Mouse (Mus musculus) intestine, embryonic 14.5 days (tissue): ENCODE results near the gene Bud31. TPM values are rescaled to one million over a fixed set of nuclear protein-coding genes. Genes with fewer than 3 reads are reported as not detected.

Experiments
- ATAC-seq: fragments of 200-750 bp; cut with Nextera tagmentation; replicated peaks from 2 replicates; pipeline ENCODE4 v1.8.0; 2017; ENCODE audit warnings: low read depth, moderate number of reproducible peaks, moderate TSS enrichment, moderate library complexity; ENCODE audit not compliant: low FRiP score, low TSS enrichment
- DNase-seq: peaks from one replicate; pipeline ENCODE4 v3.0.0-alpha.2; 2018; ENCODE audit warnings: low spot score
- H3K27ac ChIP-seq: fragments of 300-500 bp; sonication (generic); 2 replicates; pipeline ENCODE4 v1.5.1; 2014; ENCODE audit warnings: low read depth, mild to moderate bottlenecking, control low read depth
- H3K27me3 ChIP-seq: fragments of 300-500 bp; sonication (generic); replicated peaks from 2 replicates; pipeline ENCODE4 v1.6.1; 2014; ENCODE audit warnings: low read length, control low read depth; ENCODE audit not compliant: control insufficient read depth, insufficient read depth
- H3K36me3 ChIP-seq: fragments of 300-500 bp; sonication (generic); 2 replicates; pipeline ENCODE4 v1.6.1; 2014; ENCODE audit warnings: low read length, control low read depth; ENCODE audit not compliant: control insufficient read depth, insufficient read depth
- H3K4me1 ChIP-seq: fragments of 300-500 bp; sonication (generic); replicated peaks from 2 replicates; pipeline ENCODE4 v1.6.1; 2014; ENCODE audit warnings: low read length, control low read depth, mixed read lengths; ENCODE audit not compliant: control insufficient read depth, insufficient read depth
- H3K4me2 ChIP-seq: fragments of 300-500 bp; sonication (generic); 2 replicates; pipeline ENCODE4 v1.6.1; 2014; ENCODE audit warnings: low read length
- H3K4me3 ChIP-seq: fragments of 300-500 bp; sonication (generic); 2 replicates; pipeline ENCODE4 v1.5.1; 2014; ENCODE audit warnings: low read depth, low read length, control low read depth, mixed read lengths
- H3K9ac ChIP-seq: fragments of 300-500 bp; sonication (generic); 2 replicates; pipeline ENCODE4 v1.6.1; 2014; ENCODE audit warnings: mild to moderate bottlenecking, low read length
- H3K9me3 ChIP-seq: fragments of 300-500 bp; sonication (generic); 2 replicates; pipeline ENCODE4 v1.6.1; 2016; ENCODE audit warnings: low read length, control low read depth; ENCODE audit not compliant: control insufficient read depth
- WGBS: fragments of 180-500 bp; shearing (Covaris S2); extraction: QIAGEN DNeasy Blood & Tissue Kit; methylation state at CpG from one replicate; pipeline ENCODE4 v1.1.7; 2014; 5-methylcytosine and 5-hydroxymethylcytosine counted together
- polyA plus RNA-seq: library from polyadenylated mRNA; unstranded; fragments of >200 nt; fragmentation: Nextera tagmentation; extraction: Ambion mirVana; gene quantifications from 2 replicates; pipeline ENCODE4 v1.2.1, GENCODE M21; 2014

Bud31 gene
- polyA plus RNA-seq, 1 experiment from 2014 or later, result 187 TPM

DNA sequence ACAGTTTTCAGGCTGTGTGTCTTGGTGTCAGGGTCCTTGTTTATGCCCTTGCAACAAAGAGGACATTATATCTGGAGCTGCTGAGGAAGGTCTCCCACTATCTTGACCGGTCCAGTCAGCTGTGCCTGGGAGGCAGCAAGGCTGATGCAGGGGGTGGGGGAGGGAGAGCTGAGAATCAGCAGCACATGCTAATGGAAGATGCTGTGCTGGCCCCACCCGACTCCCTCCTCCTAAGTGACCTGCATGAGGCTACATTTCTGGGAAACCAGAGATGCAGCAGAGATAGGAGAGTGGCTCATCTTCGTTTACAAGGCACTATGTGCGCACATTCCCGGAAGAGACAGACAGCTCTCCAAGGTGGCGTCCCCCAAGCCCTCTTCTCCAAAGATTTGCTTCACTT is 29.8 kb upstream of the Bud31 start:
- Histone ChIP-seq H3K36me3 (peaks cover 50% of the 10 kb centered on the region), H3K9ac (no peak overlapping the region), H3K4me1 (0 out of 2 replicates have a peak, but pooled peaks cover 6% of the 10 kb centered on the region), H3K27me3 (no peaks in the 10 kb centered on the region), H3K9me3 (no peaks in the 10 kb centered on the region), H3K4me2 (no peak overlapping the region), H3K4me3 (no peak overlapping the region), H3K27ac (no peak overlapping the region)
- no peak for DNase-seq
- 78% methylated on average over 6 of the region's 6 CpGs for WGBS
- no peak for ATAC-seq

DNA sequence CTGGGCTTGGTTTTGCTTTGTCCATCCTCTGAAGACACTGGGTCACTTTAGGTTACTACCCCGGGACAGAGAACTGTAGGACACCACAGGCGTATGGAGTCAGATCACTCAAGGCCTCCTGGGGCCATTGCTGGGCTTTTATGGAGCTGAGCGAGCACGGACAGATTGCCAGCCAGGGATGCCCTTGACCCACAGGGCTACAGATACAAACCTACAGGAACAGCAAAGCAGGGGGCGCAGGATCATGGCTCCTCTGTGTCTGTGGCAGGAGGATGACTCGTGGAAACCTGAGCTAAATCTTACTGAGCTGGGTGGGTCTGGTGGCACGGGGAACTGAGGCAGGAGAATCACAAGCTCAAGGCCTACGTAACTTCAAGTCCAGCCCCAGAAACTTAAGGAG is 27.6 kb upstream of the Bud31 start:
- Histone ChIP-seq H3K4me1 (peaks cover 20% of the 10 kb centered on the region; the same call in 1 of the 2 replicates), H3K27me3 (no peaks in the 10 kb centered on the region), H3K9me3 (no peaks in the 10 kb centered on the region), H3K27ac (no peak overlapping the region), H3K4me3 (no peak overlapping the region), H3K4me2 (no peak overlapping the region), H3K36me3 (peaks cover 31% of the 10 kb centered on the region), H3K9ac (no peak overlapping the region)
- WGBS, result 80% methylated on average over 8 of the region's 8 CpGs
- ATAC-seq, result no peak
- DNase-seq, result no peak

DNA sequence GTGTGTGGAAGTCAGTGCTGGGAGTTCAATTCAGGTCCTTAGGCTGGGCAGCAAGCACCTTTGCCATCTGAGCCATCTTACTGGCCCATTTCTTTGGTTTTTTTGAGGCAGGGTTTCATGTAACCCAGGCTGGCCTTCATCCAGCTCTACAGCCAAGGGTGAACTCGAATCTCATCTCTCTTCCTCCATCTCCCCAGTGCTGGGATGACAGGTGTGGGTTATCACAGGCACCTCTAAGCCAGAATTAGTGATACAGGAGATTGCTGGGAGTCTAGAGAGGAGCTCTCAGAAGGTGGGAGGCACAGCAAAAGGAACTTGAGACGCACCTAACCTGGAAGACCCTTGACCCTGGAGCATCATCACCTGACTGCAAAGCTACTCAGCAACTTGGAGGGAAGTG is 26.7 kb upstream of the Bud31 start:
- WGBS, result 37% methylated on average over 2 of the region's 2 CpGs
- DNase-seq (no peak), ATAC-seq (no peak)
- Histone ChIP-seq H3K4me2 (peak overlapping the region; percentile 58), H3K4me3 (peak overlapping the region; percentile 64), H3K9me3 (no peaks in the 10 kb centered on the region), H3K36me3 (peaks cover 22% of the 10 kb centered on the region), H3K27me3 (no peaks in the 10 kb centered on the region), H3K27ac (no peak overlapping the region), H3K4me1 (peaks cover 20% of the 10 kb centered on the region; the same call in 1 of the 2 replicates), H3K9ac (peak overlapping the region; percentile 76; the same call in 1 of the 2 replicates)

DNA sequence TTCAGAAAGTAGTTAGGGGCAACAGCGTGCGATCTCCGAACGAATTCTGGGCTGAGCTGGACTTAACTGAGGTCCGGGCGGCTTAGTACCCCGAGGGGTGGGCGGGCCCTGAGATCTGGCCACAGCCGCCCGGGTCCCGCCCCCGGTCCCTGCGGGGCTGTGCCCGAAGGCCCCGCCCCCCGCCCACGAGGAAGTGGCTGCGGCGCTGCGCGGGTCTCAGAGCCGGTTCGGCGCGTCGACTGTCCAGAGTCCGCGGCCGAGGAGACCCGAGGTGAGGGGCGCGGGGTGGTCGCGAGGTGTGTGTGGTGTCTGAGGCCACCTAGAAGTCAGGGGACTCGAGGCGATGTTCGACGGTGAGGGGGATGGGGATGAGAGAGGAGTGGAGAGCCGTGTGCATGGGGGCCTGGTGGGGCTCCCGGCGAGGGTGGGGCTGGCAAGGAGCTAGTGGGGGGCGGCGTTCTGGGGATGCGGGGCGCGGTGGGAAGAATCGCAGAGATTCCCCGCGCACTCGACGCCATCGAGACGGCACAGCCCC is 26.0 kb upstream of the Bud31 start, which contains the start of gene Arpc1b:
TSS of gene Arpc1b (plus strand) at position 145 of the 535 bp plus-strand sequence.
- peak; percentile 77 for DNase-seq
- ATAC-seq, result peak; percentile 77
- peak within 1 kb of the TSS; percentile 40; the same call in 1 of the 2 replicates for H3K27ac ChIP-seq
- H3K36me3 ChIP-seq, result peaks cover 15% of the 10 kb centered on the region
- peaks cover 20% of the 10 kb centered on the region; the same call in 1 of the 2 replicates for H3K4me1 ChIP-seq
- H3K4me3 ChIP-seq, result peak within 1 kb of the TSS; percentile 64
- peak within 1 kb of the TSS; percentile 76 for H3K9ac ChIP-seq
- under 1% methylated on average over 48 of the region's 53 CpGs for WGBS
- H3K4me2 ChIP-seq, result peak within 1 kb of the TSS; percentile 58
- H3K9me3 ChIP-seq, result 0 out of 2 replicates have a peak, but pooled peaks cover 1% of the 10 kb centered on the region
- no peaks in the 10 kb centered on the region for H3K27me3 ChIP-seq

DNA sequence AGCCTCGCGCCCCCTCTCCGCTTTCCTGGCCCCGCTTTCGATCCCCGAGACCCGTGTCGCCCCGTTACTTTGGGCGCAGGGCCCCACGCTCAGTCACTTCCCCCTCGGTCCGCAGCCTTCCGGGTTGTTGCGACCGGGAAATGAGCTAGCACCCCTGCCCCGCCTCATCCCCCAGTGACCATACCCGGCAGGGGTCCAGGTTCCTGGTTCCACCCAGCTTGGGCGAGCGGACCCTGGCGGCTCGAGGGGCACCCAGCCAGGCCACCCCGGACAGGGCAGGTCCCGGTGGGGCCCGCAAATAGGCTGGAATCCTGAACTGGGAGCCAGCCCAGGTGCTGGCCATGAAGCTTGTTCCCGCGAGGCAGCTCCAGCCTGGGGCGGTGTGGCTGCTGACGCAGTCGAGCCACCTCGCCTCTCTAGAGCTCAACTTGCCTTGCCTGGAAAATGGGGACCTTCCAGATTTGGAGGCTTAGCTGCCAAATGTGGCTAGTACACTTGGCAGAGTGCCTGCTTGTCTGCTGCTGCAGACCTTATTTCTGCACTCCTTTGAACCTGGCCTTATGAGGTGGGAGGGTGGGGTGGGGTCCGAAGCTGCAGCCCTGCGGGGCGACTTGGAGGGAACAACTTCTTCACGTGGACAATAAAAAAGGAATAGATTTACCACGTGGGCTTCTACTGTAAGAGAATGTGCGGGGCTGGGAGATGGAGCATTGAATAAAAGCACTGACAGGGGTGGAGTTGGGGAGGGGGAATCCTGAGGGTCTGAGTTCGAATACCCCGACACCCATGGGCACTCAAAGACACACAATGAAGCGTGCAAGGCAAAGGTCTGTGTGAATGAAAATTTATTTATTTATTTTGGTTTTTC is 25.3 kb upstream of the Bud31 start:
- ATAC-seq, result peak; percentile 44
- Histone ChIP-seq H3K4me1 (peaks cover 20% of the 10 kb centered on the region; the same call in 1 of the 2 replicates), H3K27me3 (no peaks in the 10 kb centered on the region), H3K9ac (peak overlapping the region; percentile 76), H3K27ac (peak overlapping the region; percentile 40; the same call in 1 of the 2 replicates), H3K4me3 (peak overlapping the region; percentile 64), H3K4me2 (peak overlapping the region; percentile 58), H3K9me3 (0 out of 2 replicates have a peak, but pooled peaks cover 2% of the 10 kb centered on the region), H3K36me3 (peaks cover 8% of the 10 kb centered on the region)
- peak; percentile 75 for DNase-seq
- 14% methylated on average over 40 of the region's 40 CpGs for WGBS

DNA sequence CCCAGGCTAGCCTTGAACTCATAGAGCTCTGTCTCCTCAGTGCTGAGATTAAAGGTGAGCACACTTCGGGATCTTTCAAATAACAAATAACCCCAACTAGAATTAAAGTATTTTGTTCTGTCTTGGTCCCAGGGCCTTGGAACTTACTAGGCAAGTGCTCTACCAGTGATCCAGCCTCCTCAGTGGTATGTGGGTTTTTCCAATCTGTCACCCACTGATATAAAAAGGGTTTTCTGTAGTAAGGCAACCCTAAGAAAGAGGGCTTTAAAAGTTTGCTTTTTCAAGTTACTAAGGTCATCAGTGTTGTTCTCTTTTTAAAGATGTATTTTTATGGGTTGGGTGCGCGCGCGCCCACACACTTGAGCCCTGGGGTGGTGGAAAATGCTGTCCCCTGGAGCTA is 24.4 kb upstream of the Bud31 start:
- Histone ChIP-seq H3K9me3 (0 out of 2 replicates have a peak, but pooled peaks cover 2% of the 10 kb centered on the region), H3K27me3 (no peaks in the 10 kb centered on the region), H3K4me1 (peaks cover 20% of the 10 kb centered on the region; the same call in 1 of the 2 replicates), H3K9ac (no peak overlapping the region), H3K27ac (peak overlapping the region; percentile 67), H3K4me2 (peak overlapping the region; percentile 36; the same call in 1 of the 2 replicates), H3K4me3 (peak overlapping the region; percentile 16; the same call in 1 of the 2 replicates), H3K36me3 (no peaks in the 10 kb centered on the region)
- DNase-seq (no peak), ATAC-seq (no peak)
- WGBS, result 90% methylated on average over 5 of the region's 5 CpGs

DNA sequence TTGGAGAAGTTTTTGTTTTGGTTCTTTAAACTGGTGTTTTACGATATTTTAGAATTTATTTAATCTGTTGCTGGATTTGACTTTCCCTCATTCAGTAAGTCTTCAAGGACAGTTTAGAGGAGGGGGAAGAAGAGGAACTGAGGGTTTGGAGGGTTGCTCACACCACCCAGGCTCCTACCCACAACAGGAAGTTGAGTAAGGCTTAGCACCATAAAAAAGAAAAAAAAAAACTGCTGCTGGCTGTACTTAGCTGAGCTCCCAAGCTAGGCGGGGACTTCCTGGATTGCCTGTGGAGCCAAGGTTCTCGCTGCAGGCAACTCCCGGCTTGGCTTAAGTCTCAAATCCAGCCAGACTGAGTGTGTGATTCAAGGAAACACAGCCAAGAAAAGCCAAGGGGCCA is 23.8 kb upstream of the Bud31 start:
- peak; percentile 34; the same call in 1 of the 2 replicates for ATAC-seq
- H3K4me1 ChIP-seq, result peaks cover 20% of the 10 kb centered on the region; the same call in 1 of the 2 replicates
- 0 out of 2 replicates have a peak overlapping the region, but pooled peaks have one; percentile 15 for H3K9ac ChIP-seq
- H3K36me3 ChIP-seq, result no peaks in the 10 kb centered on the region
- WGBS, result 24% methylated on average over 4 of the region's 4 CpGs
- peak overlapping the region; percentile 16; the same call in 1 of the 2 replicates for H3K4me3 ChIP-seq
- 0 out of 2 replicates have a peak, but pooled peaks cover 2% of the 10 kb centered on the region for H3K9me3 ChIP-seq
- H3K4me2 ChIP-seq, result peak overlapping the region; percentile 36
- H3K27ac ChIP-seq, result peak overlapping the region; percentile 67
- no peaks in the 10 kb centered on the region for H3K27me3 ChIP-seq
- no peak for DNase-seq

DNA sequence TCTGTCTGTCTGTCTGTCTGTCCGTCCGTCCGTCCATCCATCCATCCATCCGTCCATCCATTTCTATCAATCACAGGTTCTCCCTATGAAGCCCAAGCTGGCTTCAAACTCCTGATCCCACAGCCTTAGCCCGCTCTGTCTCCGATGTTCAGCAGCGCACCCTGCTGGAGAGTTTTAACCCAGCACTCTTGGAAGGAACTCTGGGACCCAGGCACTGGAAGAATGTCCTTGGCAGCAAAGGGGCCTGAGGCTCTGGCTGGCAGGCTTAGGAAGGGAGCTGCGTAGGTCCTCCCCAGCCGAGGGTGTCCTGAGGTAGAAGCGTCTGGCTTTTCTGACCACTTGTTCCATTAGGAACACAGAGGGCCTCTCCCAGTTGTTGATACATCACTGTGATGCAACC is 23.2 kb upstream of the Bud31 start:
- no peak; the same call in 1 of the 2 replicates for ATAC-seq
- WGBS, result 48% methylated on average over 10 of the region's 10 CpGs

More for the DNA sequence above, 23.2 kb upstream of the Bud31 start:
- Histone ChIP-seq H3K27ac (peak overlapping the region; percentile 67; the same call in 1 of the 2 replicates), H3K27me3 (no peaks in the 10 kb centered on the region), H3K4me2 (peak overlapping the region; percentile 36), H3K9me3 (0 out of 2 replicates have a peak, but pooled peaks cover 2% of the 10 kb centered on the region), H3K4me1 (peaks cover 20% of the 10 kb centered on the region; the same call in 1 of the 2 replicates), H3K4me3 (no peak overlapping the region), H3K9ac (0 out of 2 replicates have a peak overlapping the region, but pooled peaks have one; percentile 15), H3K36me3 (0 out of 2 replicates have a peak, but pooled peaks cover 1% of the 10 kb centered on the region)
- peak; percentile 80 for DNase-seq
